Comparison of ENCODE assay signal across 10 mouse cellular contexts in genomic region chr3:85160816-85161215, GRCm38 (mm10).
"Had no signal": no experiment of that assay in that cellular context is flagged by ENCODE, and none has a peak within 500 bp of the region (broad histone marks: within the 10 kb centered on the region; RNA-seq: fewer than 3 reads in every experiment).

No protein-coding gene starts in this region.

- H3K27ac ChIP-seq: kidney, postnatal 0 days; liver, embryonic 13.5 days had no signal

- DNase-seq: kidney, postnatal 25 days; liver, embryonic 13.5 days; lung, adult 2 months; lung, postnatal 14 days; lung, postnatal 4 days; midbrain, embryonic 14.5 days; thymus, adult 18-20 months; thymus, postnatal 36 days had no signal

- H3K4me1 ChIP-seq: liver, embryonic 13.5 days had no signal

- H3K9me3 ChIP-seq: liver, embryonic 13.5 days had no signal

- H3K9ac ChIP-seq: liver, embryonic 13.5 days had no signal

- H3K4me2 ChIP-seq: liver, embryonic 13.5 days; midbrain, embryonic 11.5 days had no signal

- H3K27me3 ChIP-seq: liver, embryonic 13.5 days had no signal

- H3K36me3 ChIP-seq: liver, embryonic 13.5 days had no signal

- H3K4me3 ChIP-seq: liver, embryonic 13.5 days had no signal
